Mouse (Mus musculus) cerebellum, postnatal 10 days (tissue): ENCODE data around the gene Fcgr3.
A peak's percentile ranks its signal among the peaks of the same experiment; 100 is the strongest.

Experiments
- DNase-seq, 2 experiments: peaks; one replicate each; pipeline ENCODE4 v3.0.0; 2021; ENCODE audit warnings: mixed read lengths in 2 of 2

The Fcgr3 gene

GRCm38 (mm10) chr1:171064491-171065242 lies at the start of gene Fcgr3:
TSS of gene Fcgr3 (minus strand) at chr1:171064935.
- peak; percentile 89 to 95 for DNase-seq

GRCm38 (mm10) chr1:171113873-171114299 lies 49.2 kb upstream of the Fcgr3 start, which contains the start of gene Cfap126:
TSS of gene Cfap126 (plus strand) at chr1:171113918.
- DNase-seq, result peak; percentile 75 to 79

- DNase-seq, result no peak
These were observed 48.3 kb upstream of the Fcgr3 start for GRCm38 (mm10) chr1:171112986-171113385.

GRCm38 (mm10) chr1:171111781-171112575 lies 47.2 kb upstream of the Fcgr3 start:
- peak; percentile 43 to 47 for DNase-seq

GRCm38 (mm10) chr1:171111020-171111780 lies 46.5 kb upstream of the Fcgr3 start:
- peak; percentile 97 for DNase-seq

- DNase-seq, result no peak
These were observed 45.9 kb upstream of the Fcgr3 start for GRCm38 (mm10) chr1:171110659-171111019.

- DNase-seq, result peak in 1 of 2 experiments; percentile 23
These were observed 44.9 kb upstream of the Fcgr3 start for GRCm38 (mm10) chr1:171109620-171110019.

GRCm38 (mm10) chr1:171105226-171105625 lies 40.5 kb upstream of the Fcgr3 start:
- DNase-seq, result no peak

- DNase-seq, result peak in 1 of 2 experiments; percentile 44
These were observed 38.6 kb upstream of the Fcgr3 start for GRCm38 (mm10) chr1:171103179-171103840.

GRCm38 (mm10) chr1:171102547-171103177 lies 37.9 kb upstream of the Fcgr3 start:
- DNase-seq, result peak; percentile 91 to 92

GRCm38 (mm10) chr1:171101733-171102546 lies 37.2 kb upstream of the Fcgr3 start:
- DNase-seq, result peak; percentile 94 to 95

- DNase-seq, result peak in 1 of 2 experiments; percentile 20
These were observed 36.3 kb upstream of the Fcgr3 start for GRCm38 (mm10) chr1:171101033-171101432.

- no peak for DNase-seq
These were observed 32.9 kb upstream of the Fcgr3 start for GRCm38 (mm10) chr1:171097612-171098011.

GRCm38 (mm10) chr1:171097136-171097535 lies 32.4 kb upstream of the Fcgr3 start:
- no peak for DNase-seq

- DNase-seq, result no peak
These were observed 31.6 kb upstream of the Fcgr3 start for GRCm38 (mm10) chr1:171096110-171096964.

GRCm38 (mm10) chr1:171094424-171094823 lies 29.7 kb upstream of the Fcgr3 start:
- no peak for DNase-seq

- DNase-seq, result no peak
These were observed 26.0 kb upstream of the Fcgr3 start for GRCm38 (mm10) chr1:171090761-171091160.

GRCm38 (mm10) chr1:171089891-171090290 lies 25.2 kb upstream of the Fcgr3 start:
- DNase-seq, result no peak

- peak in 1 of 2 experiments; percentile 31 for DNase-seq
These were observed 23.6 kb upstream of the Fcgr3 start for GRCm38 (mm10) chr1:171088237-171088869.
